Mouse (Mus musculus) myocyte (in vitro differentiated cells): ENCODE data around the gene Dlg2. TPM values are rescaled to one million over a fixed set of nuclear protein-coding genes. Genes with fewer than 3 reads are reported as not detected.

Source experiments
- H3K27me3 ChIP-seq: one replicate; pipeline ENCODE4 v1.6.1; 2011; ENCODE audit not compliant: control insufficient read depth, insufficient read depth, insufficient read length
- H3K36me3 ChIP-seq: one replicate; pipeline ENCODE4 v1.6.1; 2011; ENCODE audit not compliant: control insufficient read depth, insufficient read depth
- H3K4me2 ChIP-seq: one replicate; pipeline ENCODE4 v1.6.1; 2011; ENCODE audit warnings: low read depth, control low read depth
- H3K4me3 ChIP-seq: one replicate; pipeline ENCODE4 v1.5.1; 2011; ENCODE audit warnings: mild to moderate bottlenecking, control low read depth, moderate library complexity
- H3K79me2 ChIP-seq: one replicate; pipeline ENCODE4 v1.6.1; 2011; ENCODE audit not compliant: control insufficient read depth, insufficient read depth
- H3ac ChIP-seq: one replicate; pipeline ENCODE4 v1.6.1; 2011; ENCODE audit not compliant: control insufficient read depth, insufficient read length
- CEBPB ChIP-seq: IDR thresholded peaks from 2 replicates; pipeline ENCODE4 v1.6.1; 2011; ENCODE audit warnings: mild to moderate bottlenecking, moderate library complexity; ENCODE audit not compliant: poor library complexity, insufficient read depth, severe bottlenecking
- E2F4 ChIP-seq: IDR thresholded peaks from one replicate; pipeline ENCODE4 v1.6.1; 2011; ENCODE audit warnings: mild to moderate bottlenecking, control low read depth, moderate library complexity; ENCODE audit not compliant: insufficient read depth
- MAX ChIP-seq: IDR thresholded peaks from one replicate; pipeline ENCODE4 v1.6.1; 2011; ENCODE audit warnings: low read depth, mild to moderate bottlenecking, control low read depth
- MYOD1 ChIP-seq, 3 experiments: IDR thresholded peaks; one replicate each; pipeline ENCODE4 v1.6.1; 2011; ENCODE audit warnings: control low read depth in 2 of 3, low read depth in 2 of 3, mild to moderate bottlenecking in 2 of 3, moderate library complexity in 1 of 3; ENCODE audit not compliant: insufficient read length in 2 of 3, control insufficient read depth in 1 of 3
- MYOG ChIP-seq, 3 experiments: IDR thresholded peaks; one replicate each; pipeline ENCODE4 v1.6.1; 2011; ENCODE audit warnings: control low read depth in 2 of 3, low read depth in 2 of 3, mild to moderate bottlenecking in 2 of 3; ENCODE audit not compliant: insufficient read length in 2 of 3, control insufficient read depth in 1 of 3, insufficient read depth in 1 of 3
- POLR2A ChIP-seq: IDR thresholded peaks from one replicate; pipeline ENCODE4 v1.6.1; 2011; ENCODE audit warnings: low read depth, mild to moderate bottlenecking, control low read depth, moderate library complexity; ENCODE audit not compliant: insufficient read length
- POLR2AphosphoS2 ChIP-seq: IDR thresholded peaks from one replicate; pipeline ENCODE4 v1.6.1; 2011; ENCODE audit warnings: low read depth, control low read depth; ENCODE audit not compliant: insufficient read length
- REST ChIP-seq: IDR thresholded peaks from one replicate; pipeline ENCODE4 v1.6.1; 2011; ENCODE audit warnings: mild to moderate bottlenecking, control low read depth, moderate library complexity; ENCODE audit not compliant: insufficient read depth, insufficient read length
- SRF ChIP-seq: IDR thresholded peaks from one replicate; pipeline ENCODE4 v1.6.1; 2011; ENCODE audit warnings: low read depth; ENCODE audit not compliant: control insufficient read depth, insufficient read length
- TCF12 ChIP-seq: IDR thresholded peaks from one replicate; pipeline ENCODE4 v1.6.1; 2011; ENCODE audit warnings: mild to moderate bottlenecking, control low read depth; ENCODE audit not compliant: poor library complexity, insufficient read depth, severe bottlenecking
- TCF3 ChIP-seq: IDR thresholded peaks from one replicate; pipeline ENCODE4 v1.6.1; 2011; ENCODE audit warnings: low read depth, control low read depth; ENCODE audit not compliant: insufficient read length
- USF1 ChIP-seq: IDR thresholded peaks from one replicate; pipeline ENCODE4 v1.6.1; 2011; ENCODE audit warnings: low read depth, mild to moderate bottlenecking, control low read depth, moderate library complexity
- polyA plus RNA-seq: library from polyadenylated mRNA; unstranded; fragments of >200 nt; fragmentation: generic; extraction: Trizol; gene quantifications from one replicate; pipeline ENCODE4 v1.2.1, GENCODE M21; 2012; ENCODE audit warnings: missing spikeins

The Dlg2 gene
- polyA plus RNA-seq, 1 experiment: 0.65 TPM

GRCm38 (mm10) chr7:90456845-90457468 is 19.5 kb upstream of the Dlg2 start, which contains the start of gene Tmem126a:
Gene Tmem126a, minus strand, starts transcription at chr7:90457229.
- peak in 1 of 3 experiments; percentile 36 for TF ChIP-seq MYOG (IDR thresholded peaks at IDR 0.05; ENCODE audit: control insufficient read depth in 1 of 3, insufficient read depth in 1 of 3, insufficient read length in 2 of 3, low read depth in 2 of 3)
- peak; percentile 50 for TF ChIP-seq SRF
- TF ChIP-seq CEBPB: no peak
- no peak for TF ChIP-seq TCF3
- peak; percentile 97 for TF ChIP-seq POLR2A
- peak in 1 of 3 experiments; percentile 40 for TF ChIP-seq MYOD1 (IDR thresholded peaks at IDR 0.05; ENCODE audit: control insufficient read depth in 1 of 3, insufficient read length in 2 of 3, low read depth in 2 of 3)
- no peak for TF ChIP-seq TCF12
- TF ChIP-seq POLR2AphosphoS2: peak; percentile 99
- TF ChIP-seq REST: no peak
- no peak for TF ChIP-seq E2F4
- peak; percentile 90 for TF ChIP-seq USF1
- H3K4me2 ChIP-seq: peak within 1 kb of the TSS; percentile 94
- H3ac ChIP-seq: peak within 1 kb of the TSS; percentile 60
- H3K36me3 ChIP-seq: peaks cover 29% of the 10 kb centered on the region
- H3K79me2 ChIP-seq: peaks cover 14% of the 10 kb centered on the region
- H3K27me3 ChIP-seq: no peaks in the 10 kb centered on the region
- H3K4me3 ChIP-seq: peak within 1 kb of the TSS; percentile 80

- H3K27me3 ChIP-seq: no peaks in the 10 kb centered on the region
- H3K4me3 ChIP-seq: peak overlapping the region; percentile 80
- peak overlapping the region; percentile 60 for H3ac ChIP-seq
- no peak for TF ChIP-seq MYOD1 (IDR thresholded peaks at IDR 0.05; ENCODE audit: control insufficient read depth in 1 of 3, insufficient read length in 2 of 3, low read depth in 2 of 3)
- TF ChIP-seq REST: no peak
- no peak for TF ChIP-seq TCF12
- no peak for TF ChIP-seq POLR2A
- no peak for TF ChIP-seq SRF
- TF ChIP-seq POLR2AphosphoS2: no peak
- TF ChIP-seq E2F4: no peak
- TF ChIP-seq MAX: no peak
- peak overlapping the region; percentile 94 for H3K4me2 ChIP-seq
- peaks cover 14% of the 10 kb centered on the region for H3K79me2 ChIP-seq
- H3K36me3 ChIP-seq: peaks cover 24% of the 10 kb centered on the region
Measured at GRCm38 (mm10) chr7:90457517-90457916, 19.0 kb upstream of the Dlg2 start.

GRCm38 (mm10) chr7:90460330-90460729 is 16.1 kb upstream of the Dlg2 start:
- TF ChIP-seq TCF12 (no peak), MYOD1 (IDR thresholded peaks at IDR 0.05; ENCODE audit: control insufficient read depth in 1 of 3, insufficient read length in 2 of 3, low read depth in 2 of 3) (peak in 2 of 3 experiments; percentile 44 to 75), TCF3 (no peak), E2F4 (no peak), MAX (no peak), POLR2AphosphoS2 (no peak), SRF (no peak), REST (peak; percentile 76), CEBPB (no peak), USF1 (no peak), MYOG (IDR thresholded peaks at IDR 0.05; ENCODE audit: control insufficient read depth in 1 of 3, insufficient read depth in 1 of 3, insufficient read length in 2 of 3, low read depth in 2 of 3) (peak in 2 of 3 experiments; percentile 11 to 74), POLR2A (no peak)
- no peaks in the 10 kb centered on the region for H3K36me3 ChIP-seq
- no peak overlapping the region for H3ac ChIP-seq

GRCm38 (mm10) chr7:90460930-90461329 is 15.5 kb upstream of the Dlg2 start:
- no peak overlapping the region for H3K4me2 ChIP-seq

More at GRCm38 (mm10) chr7:90460330-90460729, 16.1 kb upstream of the Dlg2 start:
- no peak overlapping the region for H3K4me3 ChIP-seq
- H3K4me2 ChIP-seq: no peak overlapping the region
- H3K27me3 ChIP-seq: no peaks in the 10 kb centered on the region
- H3K79me2 ChIP-seq: peaks cover 14% of the 10 kb centered on the region

More at GRCm38 (mm10) chr7:90460930-90461329, 15.5 kb upstream of the Dlg2 start:
- Histone ChIP-seq H3K27me3 (no peaks in the 10 kb centered on the region), H3ac (no peak overlapping the region), H3K36me3 (no peaks in the 10 kb centered on the region), H3K4me3 (no peak overlapping the region), H3K79me2 (peaks cover 8% of the 10 kb centered on the region)
- no peak for TF ChIP-seq MYOG (IDR thresholded peaks at IDR 0.05; ENCODE audit: control insufficient read depth in 1 of 3, insufficient read depth in 1 of 3, insufficient read length in 2 of 3, low read depth in 2 of 3)
- no peak for TF ChIP-seq CEBPB
- no peak for TF ChIP-seq MAX
- TF ChIP-seq REST: no peak
- TF ChIP-seq POLR2AphosphoS2: no peak
- no peak for TF ChIP-seq POLR2A
- no peak for TF ChIP-seq USF1
- TF ChIP-seq SRF: no peak
- no peak for TF ChIP-seq TCF12
